Mouse (Mus musculus) embryonic facial prominence, embryonic 15.5 days (tissue): ENCODE measurements around the gene Gse1. TPM values are rescaled to one million over a fixed set of nuclear protein-coding genes. Genes with fewer than 3 reads are reported as not detected.
A peak's percentile ranks its signal among the peaks of the same experiment; 100 is the strongest.

ENCODE experiments used
- ATAC-seq: fragments of 200-750 bp; cut with Nextera tagmentation; 2 replicates; pipeline ENCODE4 v1.8.0; 2017; ENCODE audit warnings: low read depth, moderate TSS enrichment; ENCODE audit not compliant: insufficient number of reproducible peaks, low FRiP score, low TSS enrichment
- H3K27ac ChIP-seq: fragments of 300-500 bp; sonication (generic); replicated peaks from 2 replicates; pipeline ENCODE4 v1.5.1; 2015; ENCODE audit warnings: mild to moderate bottlenecking, inconsistent platforms
- H3K27me3 ChIP-seq: fragments of 300-500 bp; sonication (generic); 2 replicates; pipeline ENCODE4 v1.6.1; 2015; ENCODE audit warnings: inconsistent platforms
- H3K36me3 ChIP-seq: fragments of 300-500 bp; sonication (generic); 2 replicates; pipeline ENCODE4 v1.6.1; 2015; ENCODE audit warnings: mild to moderate bottlenecking, inconsistent platforms
- H3K4me1 ChIP-seq: fragments of 300-500 bp; sonication (generic); 2 replicates; pipeline ENCODE4 v1.6.1; 2015; ENCODE audit warnings: inconsistent platforms
- H3K4me2 ChIP-seq: fragments of 300-500 bp; sonication (generic); replicated peaks from 2 replicates; pipeline ENCODE4 v1.6.1; 2015; ENCODE audit warnings: mild to moderate bottlenecking, inconsistent platforms
- H3K4me3 ChIP-seq: fragments of 300-500 bp; sonication (generic); replicated peaks from 2 replicates; pipeline ENCODE4 v1.5.1; 2015; ENCODE audit warnings: mild to moderate bottlenecking, inconsistent platforms
- H3K9ac ChIP-seq: fragments of 300-500 bp; sonication (generic); 2 replicates; pipeline ENCODE4 v1.6.1; 2015; ENCODE audit warnings: inconsistent platforms
- H3K9me3 ChIP-seq: fragments of 300-500 bp; sonication (generic); replicated peaks from 2 replicates; pipeline ENCODE4 v1.6.1; 2016; ENCODE audit warnings: inconsistent platforms
- WGBS: fragments of 180-500 bp; shearing (Covaris S2); methylation state at CpG from one replicate; pipeline ENCODE4 v1.1.7; 2015; 5-methylcytosine and 5-hydroxymethylcytosine counted together
- polyA plus RNA-seq: library from polyadenylated mRNA; unstranded; fragments of >200 nt; fragmentation: Nextera tagmentation; extraction: Ambion mirVana; gene quantifications from 2 replicates; pipeline ENCODE4 v1.2.1, GENCODE M21; 2015

The Gse1 gene
- polyA plus RNA-seq, 1 experiment from 2014 or later = 11.1 TPM

DNA sequence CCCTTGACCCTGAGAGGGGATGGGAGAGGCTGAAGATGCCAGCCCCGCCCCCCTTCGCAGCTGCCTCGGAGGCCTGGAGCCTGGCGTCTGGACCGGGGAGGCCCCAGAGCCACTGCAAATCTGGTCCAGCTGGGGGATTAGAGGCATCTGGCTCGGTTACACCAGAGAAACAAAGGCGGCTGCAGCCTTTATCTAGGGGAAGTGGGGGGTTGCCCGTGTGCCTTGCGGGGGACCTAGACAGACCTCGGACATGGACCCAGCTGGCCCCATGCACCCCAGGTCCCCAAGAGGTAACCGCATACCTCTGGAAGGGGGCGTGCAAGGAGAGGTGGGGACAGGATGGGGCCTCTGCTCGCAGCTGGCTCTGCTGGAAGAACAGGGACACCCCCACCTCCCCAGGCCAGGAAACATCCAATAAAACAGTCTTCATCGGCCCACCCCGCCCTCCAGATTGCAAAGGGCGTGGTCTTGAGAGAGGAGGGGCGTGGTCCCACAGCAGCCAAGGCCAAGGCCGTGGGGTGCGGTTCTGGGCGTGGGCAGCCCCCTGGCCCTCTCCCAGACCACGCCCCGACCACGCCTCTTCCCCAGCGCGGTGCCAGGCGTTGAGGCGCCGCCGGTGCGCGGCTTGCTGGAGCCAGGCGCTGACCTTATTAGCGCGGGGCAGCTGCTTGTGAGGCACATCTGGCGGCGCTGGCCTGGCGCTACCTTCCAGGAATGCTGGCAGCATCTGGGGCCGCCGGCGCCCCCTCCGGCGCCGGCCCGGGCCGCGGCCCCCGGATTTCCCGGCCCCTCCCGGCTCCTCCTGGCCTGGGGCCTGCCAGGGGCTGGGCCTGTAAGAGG, 48.0 kb downstream of the Gse1 start:
- peak; percentile 89 for ATAC-seq
- Histone ChIP-seq H3K4me3 (peak overlapping the region; percentile 43), H3K27me3 (no peaks in the 10 kb centered on the region), H3K4me1 (peaks cover 88% of the 10 kb centered on the region), H3K9me3 (no peaks in the 10 kb centered on the region), H3K36me3 (no peaks in the 10 kb centered on the region), H3K9ac (0 out of 2 replicates have a peak overlapping the region, but pooled peaks have one; percentile 12), H3K4me2 (peak overlapping the region; percentile 78), H3K27ac (peak overlapping the region; percentile 95)
- under 1% methylated on average over 49 of the region's 49 CpGs for WGBS

DNA sequence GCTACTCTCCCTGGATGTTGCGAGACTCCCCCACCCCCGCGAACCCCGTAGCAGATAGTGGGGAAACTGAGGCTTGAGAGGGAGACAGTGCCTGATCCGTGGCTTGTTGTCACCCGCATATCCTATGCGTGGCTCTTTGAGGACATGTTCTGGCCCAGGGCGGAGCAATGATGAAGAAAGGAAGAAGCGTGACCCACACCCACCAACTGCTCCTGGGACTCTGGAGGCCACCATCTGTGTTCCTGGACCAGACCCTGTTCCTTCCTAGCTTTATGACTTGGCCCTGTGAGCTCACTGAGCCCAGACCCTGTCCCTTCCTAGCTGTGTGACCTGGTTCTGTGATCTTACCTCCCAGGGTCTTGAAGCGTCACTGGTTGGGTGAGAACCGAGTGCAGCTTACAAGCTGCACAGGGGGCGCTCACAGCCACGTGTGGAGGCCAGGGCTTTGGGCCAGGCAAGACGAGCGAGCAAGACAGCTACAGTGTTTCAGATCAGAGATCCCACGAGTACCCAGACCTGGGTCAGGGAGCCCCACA, 48.7 kb downstream of the Gse1 start:
- Histone ChIP-seq H3K27me3 (no peaks in the 10 kb centered on the region), H3K9ac (0 out of 2 replicates have a peak overlapping the region, but pooled peaks have one; percentile 12), H3K4me2 (peak overlapping the region; percentile 78), H3K27ac (peak overlapping the region; percentile 95), H3K36me3 (no peaks in the 10 kb centered on the region), H3K9me3 (no peaks in the 10 kb centered on the region), H3K4me1 (peaks cover 88% of the 10 kb centered on the region), H3K4me3 (peak overlapping the region; percentile 43)
- 7% methylated on average over 16 of the region's 16 CpGs for WGBS
- 0 out of 2 replicates have a peak, but pooled peaks have one; percentile 1 for ATAC-seq

GRCm38 (mm10) chr8:120278009-120278408, 49.8 kb downstream of the Gse1 start:
- ATAC-seq = no peak
- Histone ChIP-seq H3K27me3 (no peaks in the 10 kb centered on the region), H3K4me1 (peaks cover 92% of the 10 kb centered on the region), H3K4me3 (no peak overlapping the region), H3K9ac (no peak overlapping the region), H3K9me3 (no peaks in the 10 kb centered on the region), H3K27ac (peak overlapping the region; percentile 95), H3K4me2 (peak overlapping the region; percentile 8; the same call in 1 of the 2 replicates), H3K36me3 (no peaks in the 10 kb centered on the region)
- 26% methylated on average over 14 of the region's 14 CpGs for WGBS

- Histone ChIP-seq H3K4me3 (no peak overlapping the region), H3K4me1 (peaks cover 92% of the 10 kb centered on the region), H3K4me2 (no peak overlapping the region), H3K9me3 (no peaks in the 10 kb centered on the region), H3K9ac (no peak overlapping the region), H3K27me3 (no peaks in the 10 kb centered on the region), H3K27ac (peak overlapping the region; percentile 48), H3K36me3 (no peaks in the 10 kb centered on the region)
- ATAC-seq = no peak
- WGBS = 80% methylated on average over 8 of the region's 8 CpGs
These were observed 51.2 kb downstream of the Gse1 start for GRCm38 (mm10) chr8:120279418-120279817.

DNA sequence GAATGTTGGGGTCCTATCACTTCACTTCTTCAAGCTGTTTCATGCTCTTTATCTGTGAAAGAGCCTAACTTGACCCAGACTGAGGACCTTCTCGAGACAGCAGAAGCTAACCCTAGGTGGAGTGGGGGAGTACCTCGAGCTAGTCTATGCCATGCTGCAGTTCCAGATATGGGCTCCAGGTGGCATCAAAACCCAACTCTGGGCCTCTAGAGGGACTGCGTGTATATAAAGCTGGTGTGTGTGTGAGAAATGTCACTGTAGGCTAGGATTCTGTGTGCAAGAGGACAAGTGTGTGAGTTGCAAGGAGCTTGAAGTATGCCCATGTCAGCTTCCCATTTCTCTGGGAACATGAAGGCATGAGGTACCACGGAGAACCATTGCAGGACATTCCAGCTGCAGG, 53.2 kb downstream of the Gse1 start:
- no peak for ATAC-seq
- no peaks in the 10 kb centered on the region for H3K36me3 ChIP-seq
- H3K4me3 ChIP-seq = no peak overlapping the region
- no peaks in the 10 kb centered on the region for H3K27me3 ChIP-seq
- no peaks in the 10 kb centered on the region for H3K9me3 ChIP-seq
- H3K27ac ChIP-seq = no peak overlapping the region
- H3K4me2 ChIP-seq = no peak overlapping the region
- WGBS = 20% methylated on average over 4 of the region's 4 CpGs
- H3K9ac ChIP-seq = no peak overlapping the region
- H3K4me1 ChIP-seq = peaks cover 91% of the 10 kb centered on the region

DNA sequence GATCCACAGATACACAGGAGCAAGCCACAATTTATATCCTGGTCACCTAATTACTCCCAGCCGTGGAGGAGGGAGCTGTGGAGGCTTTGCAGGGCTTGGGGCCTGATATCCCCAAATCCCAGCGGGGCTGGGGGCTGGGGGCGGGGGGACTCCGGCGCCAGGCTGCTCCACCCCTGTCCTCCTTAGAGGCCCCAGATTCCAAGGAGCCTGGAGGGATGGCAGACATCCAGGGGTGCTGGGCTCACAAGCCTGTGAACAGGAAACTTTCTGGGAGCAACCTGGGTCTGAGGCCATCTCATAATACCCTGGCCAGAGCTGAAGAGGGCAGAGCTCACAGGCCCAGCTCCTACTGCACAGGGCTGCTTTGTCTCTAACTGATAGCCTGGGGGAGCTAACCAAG, 54.2 kb downstream of the Gse1 start:
- H3K4me1 ChIP-seq = peaks cover 85% of the 10 kb centered on the region
- H3K4me2 ChIP-seq = no peak overlapping the region
- H3K9ac ChIP-seq = no peak overlapping the region
- ATAC-seq = no peak
- no peak overlapping the region for H3K4me3 ChIP-seq
- WGBS = 16% methylated on average over 5 of the region's 5 CpGs
- H3K36me3 ChIP-seq = no peaks in the 10 kb centered on the region
- no peaks in the 10 kb centered on the region for H3K9me3 ChIP-seq
- no peaks in the 10 kb centered on the region for H3K27me3 ChIP-seq
- peak overlapping the region; percentile 51; the same call in 1 of the 2 replicates for H3K27ac ChIP-seq

DNA sequence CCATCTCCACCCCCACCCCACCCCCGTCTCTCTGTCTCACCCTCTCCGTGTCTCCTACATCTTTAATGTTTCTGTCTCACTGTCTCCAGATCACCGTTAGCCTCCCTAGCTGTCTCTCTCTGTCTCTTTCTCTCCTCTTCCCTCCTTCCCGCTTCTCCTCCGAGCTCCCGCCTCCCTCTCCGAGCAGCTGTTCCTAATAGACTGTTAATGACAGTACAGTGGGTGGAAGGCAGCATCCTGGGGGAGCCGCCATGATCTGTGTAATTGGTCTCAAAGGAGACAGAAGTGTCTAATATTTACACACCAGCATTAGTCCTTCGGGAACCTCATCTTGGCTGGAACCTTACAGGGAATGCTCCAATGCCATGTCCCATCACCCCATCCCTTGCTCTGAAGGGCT, 56.0 kb downstream of the Gse1 start:
- no peaks in the 10 kb centered on the region for H3K27me3 ChIP-seq
- H3K4me1 ChIP-seq = peaks cover 85% of the 10 kb centered on the region
- H3K9me3 ChIP-seq = no peaks in the 10 kb centered on the region
- ATAC-seq = no peak
- 27% methylated on average over 9 of the region's 9 CpGs for WGBS
- H3K9ac ChIP-seq = no peak overlapping the region
- no peaks in the 10 kb centered on the region for H3K36me3 ChIP-seq
- no peak overlapping the region for H3K4me2 ChIP-seq
- peak overlapping the region; percentile 58 for H3K27ac ChIP-seq
- H3K4me3 ChIP-seq = no peak overlapping the region

- H3K36me3 ChIP-seq = no peaks in the 10 kb centered on the region
- no peak overlapping the region for H3K4me2 ChIP-seq
- H3K9me3 ChIP-seq = no peaks in the 10 kb centered on the region
- H3K4me3 ChIP-seq = no peak overlapping the region
- ATAC-seq = peak; percentile 32; the same call in 1 of the 2 replicates
- H3K27ac ChIP-seq = peak overlapping the region; percentile 58
- WGBS = 22% methylated on average over 3 of the region's 3 CpGs
- no peak overlapping the region for H3K9ac ChIP-seq
- no peaks in the 10 kb centered on the region for H3K27me3 ChIP-seq
- H3K4me1 ChIP-seq = peaks cover 89% of the 10 kb centered on the region
These were observed 56.8 kb downstream of the Gse1 start for GRCm38 (mm10) chr8:120285033-120285432.

GRCm38 (mm10) chr8:120285878-120286277, 57.6 kb downstream of the Gse1 start:
- Histone ChIP-seq H3K4me2 (no peak overlapping the region), H3K27me3 (no peaks in the 10 kb centered on the region), H3K27ac (0 out of 2 replicates have a peak overlapping the region, but pooled peaks have one; percentile 58), H3K4me1 (peaks cover 89% of the 10 kb centered on the region), H3K9ac (no peak overlapping the region), H3K36me3 (no peaks in the 10 kb centered on the region), H3K4me3 (no peak overlapping the region), H3K9me3 (no peaks in the 10 kb centered on the region)
- 61% methylated on average over 9 of the region's 9 CpGs for WGBS
- ATAC-seq = no peak

GRCm38 (mm10) chr8:120288122-120288908, 60.1 kb downstream of the Gse1 start:
- Histone ChIP-seq H3K27ac (peak overlapping the region; percentile 35; the same call in 1 of the 2 replicates), H3K4me3 (no peak overlapping the region), H3K9me3 (no peaks in the 10 kb centered on the region), H3K9ac (no peak overlapping the region), H3K36me3 (no peaks in the 10 kb centered on the region), H3K4me1 (peaks cover 91% of the 10 kb centered on the region), H3K27me3 (no peaks in the 10 kb centered on the region), H3K4me2 (no peak overlapping the region)
- 31% methylated on average over 21 of the region's 21 CpGs for WGBS
- no peak for ATAC-seq

GRCm38 (mm10) chr8:120289191-120289590, 60.9 kb downstream of the Gse1 start:
- Histone ChIP-seq H3K4me3 (no peak overlapping the region), H3K36me3 (no peaks in the 10 kb centered on the region), H3K9ac (no peak overlapping the region), H3K27ac (peak overlapping the region; percentile 65), H3K27me3 (no peaks in the 10 kb centered on the region), H3K9me3 (no peaks in the 10 kb centered on the region), H3K4me1 (peaks cover 91% of the 10 kb centered on the region), H3K4me2 (no peak overlapping the region)
- 74% methylated on average over 7 of the region's 7 CpGs for WGBS
- ATAC-seq = no peak
